Comparison of ENCODE assay signal across 8 mouse cellular contexts in genomic region chr2:59159961-59160604, GRCm38 (mm10). TPM values are rescaled to one million over a fixed set of nuclear protein-coding genes. Genes with fewer than 3 reads are reported as not detected.
A peak's percentile ranks its signal among the peaks of the same experiment; 100 is the strongest.
DNase-seq lines count a peak whose midpoint lies in the region; ATAC-seq and TF ChIP-seq lines count a peak whose summit lies in the region.

No protein-coding gene starts in this region.

- peaks cover 20% of the 10 kb centered on the region for H3K4me1 ChIP-seq in hindbrain, embryonic 12.5 days
- peaks cover 22% of the 10 kb centered on the region for H3K4me1 ChIP-seq in limb, embryonic 13.5 days
- H3K4me1 ChIP-seq in small intestine, adult 2 months (ENCODE audit: control insufficient read depth, insufficient read depth, insufficient read length, low read length) = peaks cover 5% of the 10 kb centered on the region

- no peak for TF ChIP-seq POLR2A in small intestine, adult 2 months (IDR thresholded peaks at IDR 0.05; ENCODE audit: low read depth, low read length)

- peak overlapping the region; percentile 37 for H3K27ac ChIP-seq in hindbrain, embryonic 12.5 days
- no peak overlapping the region for H3K27ac ChIP-seq in limb, embryonic 13.5 days
- H3K27ac ChIP-seq in small intestine, adult 2 months (ENCODE audit: insufficient read depth, low read depth, low read length) = peak overlapping the region; percentile 82

- TF ChIP-seq CTCF in small intestine, adult 2 months (IDR thresholded peaks at IDR 0.05; ENCODE audit: extremely low read depth, insufficient read length, insufficient replicate concordance, low read depth, low read length) = no peak

- under 1% methylated on average over 16 of the region's 16 CpGs for WGBS in hindbrain, embryonic 12.5 days
- under 1% methylated on average over 16 of the region's 16 CpGs for WGBS in limb, embryonic 13.5 days
- 1% methylated on average over 16 of the region's 16 CpGs for WGBS in small intestine, adult 2 months

- no peaks in the 10 kb centered on the region for H3K9me3 ChIP-seq in hindbrain, embryonic 12.5 days (replicated peaks)
- H3K9me3 ChIP-seq in limb, embryonic 13.5 days = no peaks in the 10 kb centered on the region

- H3K36me3 ChIP-seq in hindbrain, embryonic 12.5 days = no peaks in the 10 kb centered on the region
- H3K36me3 ChIP-seq in limb, embryonic 13.5 days = no peaks in the 10 kb centered on the region
- H3K36me3 ChIP-seq in small intestine, adult 2 months (ENCODE audit: control insufficient read depth, insufficient read depth, low read length) = no peaks in the 10 kb centered on the region

- H3K4me2 ChIP-seq in hindbrain, embryonic 12.5 days (replicated peaks) = peak overlapping the region; percentile 69
- H3K4me2 ChIP-seq in limb, embryonic 13.5 days (replicated peaks) = peak overlapping the region; percentile 87

- no peak for DNase-seq in cerebellum, adult 11 months
- DNase-seq in right cerebral cortex, adult 18-20 months = peak; percentile 14
- no peak for DNase-seq in right cerebral cortex, postnatal 14 days
- DNase-seq in spleen, postnatal 4 days (ENCODE audit: low spot score in 2 of 2) = no peak

- peak overlapping the region; percentile 50 for H3K9ac ChIP-seq in hindbrain, embryonic 12.5 days
- peak overlapping the region; percentile 31; the same call in 1 of the 2 replicates for H3K9ac ChIP-seq in limb, embryonic 13.5 days

- ATAC-seq in cerebellum, adult (ENCODE audit: insufficient number of reproducible peaks, low FRiP score, low TSS enrichment) = peak; percentile 17; the same call in 1 of the 2 replicates
- ATAC-seq in hindbrain, embryonic 12.5 days (ENCODE audit: low FRiP score) = no peak; the same call in 1 of the 2 replicates
- peak; percentile 1 for ATAC-seq in limb, embryonic 13.5 days (ENCODE audit: low FRiP score, low read depth)

- H3K27me3 ChIP-seq in hindbrain, embryonic 12.5 days = no peaks in the 10 kb centered on the region
- no peaks in the 10 kb centered on the region for H3K27me3 ChIP-seq in limb, embryonic 13.5 days
- H3K27me3 ChIP-seq in small intestine, adult 2 months (ENCODE audit: control insufficient read depth, insufficient read depth, low read length) = no peaks in the 10 kb centered on the region

- peak overlapping the region; percentile 89 for H3K4me3 ChIP-seq in hindbrain, embryonic 12.5 days
- H3K4me3 ChIP-seq in limb, embryonic 13.5 days = peak overlapping the region; percentile 92
- H3K4me3 ChIP-seq in small intestine, adult 2 months (ENCODE audit: low read depth, low read length) = peak overlapping the region; percentile 78

RNA-seq across cellular contexts. Expression of gene Ccdc148, which starts 0.4 kb away (rescaled TPM):
- polyA plus RNA-seq in hindbrain, embryonic 12.5 days (2016; fragmentation: Nextera tagmentation; extraction: Ambion mirVana) = 2.6 TPM in 2 replicates
- 0.57 and 0.75 TPM in 2 replicates for polyA plus RNA-seq in limb, embryonic 13.5 days (2015; fragmentation: Nextera tagmentation; extraction: Ambion mirVana)
- 0.14 TPM in 1 of 2 replicates, not detected in the other for polyA plus RNA-seq in small intestine, adult 2 months (2012; rRNA removed)

RNA-seq across cellular contexts. Expression of gene Pkp4, which starts 0.6 kb away (rescaled TPM):
- 16.4 and 20.0 TPM in 2 replicates for polyA plus RNA-seq in hindbrain, embryonic 12.5 days (2016; fragmentation: Nextera tagmentation; extraction: Ambion mirVana)
- 22.7 and 23.2 TPM in 2 replicates for polyA plus RNA-seq in limb, embryonic 13.5 days (2015; fragmentation: Nextera tagmentation; extraction: Ambion mirVana)
- 35.8 and 77.4 TPM in 2 replicates for polyA plus RNA-seq in small intestine, adult 2 months (2012; rRNA removed)
